8 mouse cellular contexts compared by ENCODE assay signal in the genomic region with DNA sequence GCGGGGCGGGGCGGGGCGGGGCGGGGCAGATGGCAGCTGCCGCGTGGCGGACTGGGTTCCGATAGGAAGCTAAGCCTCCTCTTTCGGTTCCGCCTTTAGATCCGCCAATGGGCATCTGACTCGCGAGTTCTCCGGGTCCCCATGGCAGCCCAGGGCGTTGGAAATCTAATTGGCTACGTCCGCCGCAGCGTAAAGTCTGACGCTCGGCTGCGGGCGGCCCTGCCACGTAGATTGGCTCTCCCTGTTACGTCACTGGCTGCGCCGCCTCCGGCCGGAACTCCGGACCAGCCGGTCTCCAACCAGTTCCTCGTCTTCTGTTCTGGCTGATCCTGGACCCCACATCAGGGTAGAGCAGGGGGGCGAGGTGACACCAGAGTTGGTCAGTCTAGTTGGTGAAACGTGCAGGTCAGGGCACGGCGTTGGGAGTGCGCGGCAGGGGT. TPM values are rescaled to one million over a fixed set of nuclear protein-coding genes. Genes with fewer than 3 reads are reported as not detected.
DNase-seq lines count a peak whose midpoint lies in the region; ATAC-seq lines count a peak whose summit lies in the region.

Gmppb (plus strand) TSS at position 227 of the 440 bp plus-strand sequence.

- peak; percentile 98 for DNase-seq in adrenal gland, adult (ENCODE audit: inconsistent age in 2 of 2, low spot score in 1 of 2)
- DNase-seq in embryo, embryonic 10.5 days (ENCODE audit: low spot score): peak; percentile 98
- peak; percentile 97 for DNase-seq in gastrocnemius, postnatal 14 days
- DNase-seq in left cerebral cortex, postnatal 10 days (ENCODE audit: extremely low spot score in 1 of 2, low spot score in 2 of 2): peak; percentile 97 to 98
- peak; percentile 96 for DNase-seq in right cerebral cortex, postnatal 25 days
- peak; percentile 97 for DNase-seq in urinary bladder, postnatal 4 days (ENCODE audit: low spot score in 2 of 2)

- peak; percentile 92 for ATAC-seq in inflammation-experienced regulatory T-cells, adult 6 months
- peak; percentile 79 for ATAC-seq in megakaryocyte-erythroid progenitor cell, adult 5-6 weeks (replicated peaks; ENCODE audit: low FRiP score, low TSS enrichment, poor library complexity, severe bottlenecking)

- intact Hi-C loops in gastrocnemius, postnatal 14 days (cut with DNase I; ENCODE audit: low total_unique reads): no loop called here
- intact Hi-C loops in left cerebral cortex, postnatal 10 days (cut with DNase I): loop anchor here (5.0 kb wide), 1 partner anchor 147 kb away; no protein-coding TSS in a partner anchor

RNA-seq across cellular contexts. Expression of gene Gmppb, which starts in this region (rescaled TPM):
- 1 to 10 TPM; 4.7 to 8.3 TPM for total RNA-seq in gastrocnemius, postnatal 14 days (2021)
- 10 to 100 TPM; 15.2 to 19.6 (median 18.4) TPM for polyA plus RNA-seq in inflammation-experienced regulatory T-cells, adult 6 months (2017; shearing (Covaris generic))
- total RNA-seq in left cerebral cortex, postnatal 10 days (2021): 10 to 100 TPM; 16.8 to 18.7 TPM
- total RNA-seq in megakaryocyte-erythroid progenitor cell, adult 5-6 weeks (2014; fragmentation: Nextera tagmentation): 7.8 and 15.0 TPM in 2 replicates
- 10.7 and 19.2 TPM in 2 replicates for total RNA-seq in megakaryocyte-erythroid progenitor cell, adult 5-6 weeks (2017)

Comparison
In these comparisons a context has a peak if more than half of its experiments do, and no peak if none do; other contexts are left out.
1. Peak in every context shown above with its lines: DNase-seq and ATAC-seq.